Mouse (Mus musculus): ENCODE measurements around the gene Trrap. TPM values are rescaled to one million over a fixed set of nuclear protein-coding genes. Genes with fewer than 3 reads are reported as not detected.

Gene Trrap
- polyA plus RNA-seq, 1 experiment: 198 TPM

DNA sequence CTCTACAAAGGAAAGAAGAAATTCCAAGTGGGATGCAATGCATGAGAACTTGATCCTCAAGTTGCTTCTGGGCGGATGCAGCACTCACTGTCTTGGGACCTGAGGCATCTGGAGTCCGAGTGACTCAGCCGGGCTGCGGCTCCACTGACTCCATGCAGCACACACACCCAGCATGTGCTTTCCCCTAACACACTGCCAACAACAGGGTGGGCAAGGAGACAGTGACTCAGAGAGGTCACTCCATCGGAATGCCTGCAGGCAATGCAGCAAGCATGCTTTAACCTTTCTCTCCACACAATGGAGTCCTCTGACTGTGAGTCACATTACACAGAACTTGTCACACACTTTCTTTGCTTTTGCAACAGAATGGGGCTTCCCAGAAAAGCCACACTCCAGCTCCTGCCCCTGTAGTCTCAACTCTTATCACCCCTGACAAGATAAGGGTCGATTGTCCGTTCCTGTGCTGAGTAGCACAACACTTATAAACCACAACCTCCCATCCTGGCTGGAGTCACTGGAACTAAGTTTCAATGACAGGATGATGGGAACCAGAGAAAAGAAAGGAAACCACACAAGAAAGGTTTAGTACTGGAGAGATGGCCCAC lies 131.0 kb downstream of the Trrap start:
- TF ChIP-seq POLR2A (IDR thresholded peaks at IDR 0.05; ENCODE audit: borderline replicate concordance, extremely low read depth, insufficient read depth, insufficient read length, poor library complexity, severe bottlenecking): no peak
- TF ChIP-seq CTCF (IDR thresholded peaks at IDR 0.05; ENCODE audit: borderline replicate concordance, extremely low read depth, insufficient read depth, insufficient read length): no peak
- DNase-seq (ENCODE audit: low read depth): no peak

DNA sequence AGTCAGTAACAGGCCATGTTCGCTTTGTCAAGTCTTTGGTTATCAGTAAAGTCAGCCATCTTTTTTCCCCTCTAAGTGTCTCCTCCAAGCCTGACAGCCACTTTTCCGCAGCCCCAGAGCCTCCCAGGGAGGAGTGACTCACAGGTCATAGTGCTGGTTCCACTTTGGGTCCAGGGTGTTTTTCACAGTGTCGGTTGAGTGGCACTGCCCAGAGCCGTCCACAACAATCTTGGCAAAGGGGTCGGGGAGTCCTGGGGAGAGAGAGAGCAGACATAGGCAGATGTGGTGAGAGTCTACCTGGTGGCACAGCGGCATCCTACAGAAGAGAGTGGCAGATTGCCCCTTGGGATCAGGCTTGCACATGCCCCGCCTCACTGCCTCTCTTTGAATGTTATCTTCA lies 133.5 kb downstream of the Trrap start:
- no peak for TF ChIP-seq CTCF (IDR thresholded peaks at IDR 0.05; ENCODE audit: borderline replicate concordance, extremely low read depth, insufficient read depth, insufficient read length)
- no peak for TF ChIP-seq POLR2A (IDR thresholded peaks at IDR 0.05; ENCODE audit: borderline replicate concordance, extremely low read depth, insufficient read depth, insufficient read length, poor library complexity, severe bottlenecking)
- DNase-seq (ENCODE audit: low read depth): no peak

DNA sequence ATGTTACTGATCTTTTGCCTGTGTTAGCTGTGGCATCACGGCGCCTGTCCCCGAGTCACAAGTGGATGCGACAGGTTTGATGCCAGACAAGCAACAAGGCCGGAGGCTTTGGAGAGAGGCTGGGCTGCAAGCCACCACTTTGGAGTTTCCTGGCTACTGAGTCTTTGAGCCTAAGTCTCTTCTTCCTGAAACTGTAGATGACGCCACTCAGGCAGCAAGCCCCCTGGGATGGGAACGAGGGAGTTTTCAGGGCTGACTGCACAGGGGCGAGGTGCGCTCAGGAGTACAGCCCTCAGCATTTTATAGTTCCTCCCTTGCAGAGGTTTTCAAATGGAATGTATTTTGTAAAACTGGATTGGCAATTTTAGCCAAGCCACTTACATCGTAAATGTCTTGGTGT lies 134.3 kb downstream of the Trrap start:
- no peak for TF ChIP-seq CTCF (IDR thresholded peaks at IDR 0.05; ENCODE audit: borderline replicate concordance, extremely low read depth, insufficient read depth, insufficient read length)
- no peak for TF ChIP-seq POLR2A (IDR thresholded peaks at IDR 0.05; ENCODE audit: borderline replicate concordance, extremely low read depth, insufficient read depth, insufficient read length, poor library complexity, severe bottlenecking)
- DNase-seq (ENCODE audit: low read depth): no peak

DNA sequence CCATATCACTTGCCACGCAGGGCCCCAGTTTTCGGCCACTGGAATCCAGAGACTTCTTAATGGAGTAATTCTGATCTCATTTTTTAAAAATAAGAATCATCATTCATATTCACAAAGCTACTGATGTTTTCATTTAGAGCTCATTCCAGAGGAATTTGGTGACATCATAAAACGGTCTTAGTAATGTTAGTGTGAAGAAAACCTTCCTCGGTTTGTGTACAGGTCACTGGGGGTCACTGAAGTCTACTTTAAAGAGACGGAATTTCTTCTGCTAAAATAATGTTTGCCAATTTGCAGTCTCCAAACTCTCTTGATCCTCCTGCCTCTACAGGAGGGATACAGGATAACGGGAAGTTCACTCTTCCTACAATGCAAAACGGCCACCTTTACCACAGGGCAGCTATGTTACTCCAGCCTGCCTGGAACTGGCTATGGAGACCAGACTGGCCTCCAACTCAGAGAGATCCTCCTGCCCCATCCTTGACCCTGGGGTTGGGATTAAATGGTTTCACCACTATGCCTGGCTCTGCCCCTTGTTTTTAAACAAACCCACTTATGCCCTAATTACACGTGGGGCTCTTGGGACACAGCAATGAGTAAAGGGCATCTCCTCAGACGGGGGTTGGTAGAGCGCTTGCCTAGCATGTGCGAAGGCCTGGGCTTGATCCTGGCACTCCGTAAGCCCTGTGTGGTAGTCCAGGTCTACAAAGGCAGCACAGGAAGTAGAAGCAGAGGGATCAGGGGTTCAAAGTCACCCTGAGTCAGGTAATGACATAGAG lies 137.0 kb downstream of the Trrap start:
- no peak for DNase-seq (ENCODE audit: low read depth)
- no peak for TF ChIP-seq CTCF (IDR thresholded peaks at IDR 0.05; ENCODE audit: borderline replicate concordance, extremely low read depth, insufficient read depth, insufficient read length)
- no peak for TF ChIP-seq POLR2A (IDR thresholded peaks at IDR 0.05; ENCODE audit: borderline replicate concordance, extremely low read depth, insufficient read depth, insufficient read length, poor library complexity, severe bottlenecking)

DNA sequence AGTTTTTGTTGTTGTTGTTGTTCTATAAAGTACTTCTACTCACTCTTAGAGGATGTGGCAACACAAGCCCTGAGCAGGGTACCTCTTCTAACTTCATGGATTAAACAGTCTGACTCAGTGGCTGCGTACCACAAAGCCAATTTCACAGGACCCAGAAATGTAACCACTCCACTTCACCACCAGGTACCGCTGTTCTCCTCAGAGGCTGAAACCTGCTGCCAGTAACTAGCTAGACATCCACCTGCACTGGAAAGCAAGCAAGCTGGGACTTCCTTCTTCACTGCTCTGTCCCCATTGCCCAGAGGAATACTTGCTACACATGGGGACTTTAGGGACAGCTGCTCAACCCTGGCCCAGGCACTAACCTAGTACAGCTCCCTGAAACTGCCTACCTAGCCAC lies 140.1 kb downstream of the Trrap start:
- DNase-seq (ENCODE audit: low read depth): no peak
- TF ChIP-seq CTCF (IDR thresholded peaks at IDR 0.05; ENCODE audit: borderline replicate concordance, extremely low read depth, insufficient read depth, insufficient read length): peak; percentile 34; the same call in 1 of the 2 replicates
- TF ChIP-seq POLR2A (IDR thresholded peaks at IDR 0.05; ENCODE audit: borderline replicate concordance, extremely low read depth, insufficient read depth, insufficient read length, poor library complexity, severe bottlenecking): no peak

Other genes with a start within 250 kb of the Trrap start
- gene Nptx2, start 221.8 kb upstream of the Trrap start, polyA plus RNA-seq (2012; rRNA removed): 15.2 and 16.3 TPM in 2 replicates
- 229 and 307 TPM in 2 replicates for gene Tmem130, start 5.9 kb upstream of the Trrap start, polyA plus RNA-seq (2012; rRNA removed)
- gene Smurf1, start 198.1 kb downstream of the Trrap start, polyA plus RNA-seq (2012; rRNA removed): 50.6 and 65.4 TPM in 2 replicates

Measured in brain, embryonic 14.5 days (tissue).